Mouse (Mus musculus) midbrain, embryonic 15.5 days (tissue): ENCODE measurements around the gene Ache. TPM values are rescaled to one million over a fixed set of nuclear protein-coding genes. Genes with fewer than 3 reads are reported as not detected.
"Not testable (repeated sequence)": the region's sequence is repeated elsewhere in the genome, so short reads cannot be mapped to it uniquely, and the experiment has no call there.

Source experiments
- ATAC-seq: fragments of 200-750 bp; cut with Nextera tagmentation; replicated peaks from 2 replicates; pipeline ENCODE4 v1.8.0; 2017; ENCODE audit warnings: moderate TSS enrichment
- H3K27ac ChIP-seq: fragments of 300-500 bp; sonication (generic); 2 replicates; pipeline ENCODE4 v1.5.1; 2015; ENCODE audit warnings: mild to moderate bottlenecking, inconsistent platforms
- H3K27me3 ChIP-seq: fragments of 300-500 bp; sonication (generic); replicated peaks from 2 replicates; pipeline ENCODE4 v1.6.1; 2015; ENCODE audit warnings: inconsistent platforms
- H3K36me3 ChIP-seq: fragments of 300-500 bp; sonication (generic); replicated peaks from 2 replicates; pipeline ENCODE4 v1.6.1; 2015; ENCODE audit warnings: inconsistent platforms
- H3K4me1 ChIP-seq: fragments of 300-500 bp; sonication (generic); 2 replicates; pipeline ENCODE4 v1.6.1; 2015; ENCODE audit warnings: inconsistent platforms
- H3K4me2 ChIP-seq: fragments of 300-500 bp; sonication (generic); 2 replicates; pipeline ENCODE4 v1.6.1; 2015; ENCODE audit warnings: inconsistent platforms, mild to moderate bottlenecking, moderate library complexity
- H3K4me3 ChIP-seq: fragments of 300-500 bp; sonication (generic); 2 replicates; pipeline ENCODE4 v1.5.1; 2015; ENCODE audit warnings: mild to moderate bottlenecking, inconsistent platforms
- H3K9ac ChIP-seq: fragments of 300-500 bp; sonication (generic); 2 replicates; pipeline ENCODE4 v1.6.1; 2015; ENCODE audit warnings: mild to moderate bottlenecking, inconsistent platforms
- H3K9me3 ChIP-seq: fragments of 300-500 bp; sonication (generic); 2 replicates; pipeline ENCODE4 v1.6.1; 2016; ENCODE audit warnings: inconsistent platforms
- WGBS: fragments of 180-500 bp; shearing (Covaris S2); methylation state at CpG from one replicate; pipeline ENCODE4 v1.1.7; 2015; ENCODE audit warnings: mixed read lengths; 5-methylcytosine and 5-hydroxymethylcytosine counted together
- polyA plus RNA-seq: library from polyadenylated mRNA; unstranded; fragments of >200 nt; fragmentation: Nextera tagmentation; extraction: Ambion mirVana; gene quantifications from 2 replicates; pipeline ENCODE4 v1.2.1, GENCODE M21; 2015

Ache gene
- polyA plus RNA-seq: 39.8 and 45.6 TPM in 2 replicates

- 1% methylated on average over 40 of the region's 40 CpGs for WGBS
- Histone ChIP-seq H3K9ac (peak within 1 kb of the TSS; percentile 59), H3K4me1 (peaks cover 35% of the 10 kb centered on the region), H3K27ac (peak within 1 kb of the TSS; percentile 72), H3K9me3 (no peaks in the 10 kb centered on the region), H3K4me2 (peak within 1 kb of the TSS; percentile 96), H3K36me3 (no peaks in the 10 kb centered on the region), H3K4me3 (peak within 1 kb of the TSS; percentile 46), H3K27me3 (peaks cover 30% of the 10 kb centered on the region)
- ATAC-seq: peak; percentile 82
Observed at GRCm38 (mm10) chr5:137287032-137287952, at the start of gene Ache. Gene Ache (plus strand): TSS chr5:137287519.

- H3K27me3 ChIP-seq: no peaks in the 10 kb centered on the region
- H3K4me2 ChIP-seq: no peak overlapping the region
- no peaks in the 10 kb centered on the region; the same call in 1 of the 2 replicates for H3K4me1 ChIP-seq
- H3K9me3 ChIP-seq: no peaks in the 10 kb centered on the region
- H3K36me3 ChIP-seq: no peaks in the 10 kb centered on the region
- 91% methylated on average over 14 of the region's 14 CpGs for WGBS
- no peak overlapping the region for H3K9ac ChIP-seq
- H3K27ac ChIP-seq: no peak overlapping the region
- no peak for ATAC-seq
- no peak overlapping the region for H3K4me3 ChIP-seq
Observed at GRCm38 (mm10) chr5:137263897-137264720, 23.2 kb upstream of the Ache start.

GRCm38 (mm10) chr5:137264787-137265186, 22.5 kb upstream of the Ache start:
- H3K27ac ChIP-seq: no peak overlapping the region
- no peaks in the 10 kb centered on the region for H3K27me3 ChIP-seq
- no peak overlapping the region for H3K9ac ChIP-seq
- H3K4me1 ChIP-seq: no peaks in the 10 kb centered on the region; the same call in 1 of the 2 replicates
- H3K4me2 ChIP-seq: no peak overlapping the region
- no peak overlapping the region for H3K4me3 ChIP-seq
- no peaks in the 10 kb centered on the region for H3K9me3 ChIP-seq
- 91% methylated on average over 11 of the region's 11 CpGs for WGBS
- no peak for ATAC-seq
- H3K36me3 ChIP-seq: no peaks in the 10 kb centered on the region

- no peaks in the 10 kb centered on the region for H3K36me3 ChIP-seq
- no peak overlapping the region for H3K9ac ChIP-seq
- peaks cover 6% of the 10 kb centered on the region; the same call in 1 of the 2 replicates for H3K9me3 ChIP-seq
- no peak for ATAC-seq
- 34% methylated on average over 15 of the region's 18 CpGs for WGBS
- H3K4me2 ChIP-seq: peak overlapping the region; percentile 22; the same call in 1 of the 2 replicates
- H3K4me1 ChIP-seq: no peaks in the 10 kb centered on the region; the same call in 1 of the 2 replicates
- H3K27ac ChIP-seq: no peak overlapping the region
- H3K27me3 ChIP-seq: no peaks in the 10 kb centered on the region
- H3K4me3 ChIP-seq: no peak overlapping the region
Observed at GRCm38 (mm10) chr5:137268131-137268910, 19.0 kb upstream of the Ache start.

GRCm38 (mm10) chr5:137277360-137278342, 9.7 kb upstream of the Ache start:
- Histone ChIP-seq H3K4me2 (no peak overlapping the region), H3K4me1 (no peaks in the 10 kb centered on the region), H3K27me3 (no peaks in the 10 kb centered on the region), H3K9ac (no peak overlapping the region), H3K36me3 (no peaks in the 10 kb centered on the region), H3K27ac (0 out of 2 replicates have a peak overlapping the region, but pooled peaks have one; percentile 26), H3K9me3 (peaks cover 6% of the 10 kb centered on the region; the same call in 1 of the 2 replicates), H3K4me3 (no peak overlapping the region)
- ATAC-seq: no peak
- 54% methylated on average over 18 of the region's 18 CpGs for WGBS

GRCm38 (mm10) chr5:137284411-137284810, 2.9 kb upstream of the Ache start:
- not testable (repeated sequence) for ATAC-seq, H3K4me2 ChIP-seq, H3K9ac ChIP-seq, H3K27me3 ChIP-seq, H3K9me3 ChIP-seq, H3K36me3 ChIP-seq, H3K4me3 ChIP-seq, H3K27ac ChIP-seq
- peaks cover 24% of the 10 kb centered on the region for H3K4me1 ChIP-seq
- WGBS: 81% methylated on average over 5 of the region's 6 CpGs

- ATAC-seq: no peak
- no peaks in the 10 kb centered on the region for H3K9me3 ChIP-seq
- H3K4me2 ChIP-seq: no peak overlapping the region
- WGBS: 65% methylated on average over 5 of the region's 5 CpGs
- H3K9ac ChIP-seq: no peak overlapping the region
- no peaks in the 10 kb centered on the region for H3K36me3 ChIP-seq
- peaks cover 11% of the 10 kb centered on the region for H3K27me3 ChIP-seq
- H3K27ac ChIP-seq: no peak overlapping the region
- peaks cover 28% of the 10 kb centered on the region for H3K4me1 ChIP-seq
- H3K4me3 ChIP-seq: no peak overlapping the region
Observed at GRCm38 (mm10) chr5:137285045-137285444, 2.3 kb upstream of the Ache start.

- Histone ChIP-seq H3K9me3 (no peaks in the 10 kb centered on the region), H3K36me3 (no peaks in the 10 kb centered on the region), H3K4me3 (peak overlapping the region; percentile 46; the same call in 1 of the 2 replicates), H3K27me3 (peaks cover 20% of the 10 kb centered on the region), H3K4me1 (peaks cover 35% of the 10 kb centered on the region), H3K4me2 (peak overlapping the region; percentile 96), H3K9ac (peak overlapping the region; percentile 13; the same call in 1 of the 2 replicates), H3K27ac (peak overlapping the region; percentile 72)
- 52% methylated on average over 7 of the region's 7 CpGs for WGBS
- ATAC-seq: no peak
Observed at GRCm38 (mm10) chr5:137285986-137286385, 1.3 kb upstream of the Ache start.

- 1% methylated on average over 13 of the region's 16 CpGs for WGBS
- peaks cover 25% of the 10 kb centered on the region for H3K27me3 ChIP-seq
- no peaks in the 10 kb centered on the region for H3K36me3 ChIP-seq
- peak overlapping the region; percentile 59; the same call in 1 of the 2 replicates for H3K9ac ChIP-seq
- H3K4me2 ChIP-seq: peak overlapping the region; percentile 96
- peaks cover 35% of the 10 kb centered on the region for H3K4me1 ChIP-seq
- peak overlapping the region; percentile 72 for H3K27ac ChIP-seq
- peak; percentile 87 for ATAC-seq
- peak overlapping the region; percentile 46 for H3K4me3 ChIP-seq
- no peaks in the 10 kb centered on the region for H3K9me3 ChIP-seq
Observed at GRCm38 (mm10) chr5:137286655-137287031, 676 bp upstream of the Ache start.

- Histone ChIP-seq H3K4me3 (peak overlapping the region; percentile 46), H3K9ac (peak overlapping the region; percentile 59), H3K4me1 (peaks cover 42% of the 10 kb centered on the region), H3K9me3 (no peaks in the 10 kb centered on the region), H3K27me3 (peaks cover 30% of the 10 kb centered on the region), H3K27ac (peak overlapping the region; percentile 72), H3K4me2 (peak overlapping the region; percentile 96), H3K36me3 (no peaks in the 10 kb centered on the region)
- ATAC-seq: peak; percentile 17
- under 1% methylated on average over 39 of the region's 65 CpGs for WGBS
Observed at GRCm38 (mm10) chr5:137287953-137288743, 829 bp downstream of the Ache start.
